Mouse (Mus musculus) monocyte, adult 2 months (primary cell): ENCODE results near the gene Rnf215.
A peak's percentile ranks its signal among the peaks of the same experiment; 100 is the strongest.
"Not testable (repeated sequence)": the region's sequence is repeated elsewhere in the genome, so short reads cannot be mapped to it uniquely, and the experiment has no call there.

Experiments
- DNase-seq, 2 experiments: peaks; one replicate each; pipeline ENCODE4 v3.0.0; 2022; ENCODE audit warnings: low spot score in 2 of 2, low read depth in 1 of 2

Gene Rnf215

DNA sequence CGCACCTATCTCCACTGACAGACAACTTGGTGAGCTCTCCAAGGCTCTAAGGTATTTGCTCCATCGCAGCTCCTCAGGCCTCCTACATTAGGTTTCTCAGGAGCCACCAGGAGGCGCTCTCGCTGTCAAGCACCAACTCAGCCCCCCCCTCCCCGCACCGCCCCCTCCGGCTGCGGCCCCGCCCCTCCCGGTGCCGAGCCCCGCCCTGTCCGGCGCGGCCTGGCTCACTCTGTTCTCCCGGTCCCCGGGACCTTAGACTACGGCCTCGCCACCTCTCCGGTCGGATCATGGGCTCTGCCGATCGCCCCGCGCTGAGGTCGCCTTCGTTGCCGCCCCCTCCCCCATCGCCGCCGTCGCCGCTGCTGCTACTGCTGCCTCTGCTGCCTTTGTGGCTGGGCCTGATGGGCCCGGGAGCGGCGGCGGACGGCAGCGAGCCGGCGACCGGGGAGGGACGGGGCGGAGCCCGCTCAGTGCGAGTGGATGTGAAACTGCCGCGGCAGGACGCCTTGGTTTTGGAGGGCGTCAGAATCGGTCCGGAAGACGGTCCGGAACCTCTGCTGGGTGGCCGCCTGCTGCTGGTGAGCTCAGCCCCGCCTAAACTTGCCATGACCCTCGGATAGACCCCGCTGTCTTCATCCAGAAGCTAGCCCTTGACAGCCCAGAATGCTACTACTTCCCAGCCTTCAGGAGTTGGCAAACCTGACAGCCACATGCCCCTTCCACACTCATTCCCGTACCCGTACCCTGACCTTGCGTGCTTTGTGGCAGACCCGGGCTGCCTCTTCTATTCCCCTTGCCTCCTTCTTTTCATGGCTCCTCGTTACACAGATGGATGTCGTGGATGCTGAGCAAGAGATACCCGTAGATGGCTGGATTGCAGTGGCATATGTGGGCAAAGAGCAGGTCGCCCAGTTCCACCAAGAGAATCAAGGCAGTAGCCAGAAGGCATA lies at the start of gene Rnf215:
Gene Rnf215, plus strand, starts transcription at position 217 of the 950 bp plus-strand sequence.
- peak; percentile 48 to 75 for DNase-seq

DNA sequence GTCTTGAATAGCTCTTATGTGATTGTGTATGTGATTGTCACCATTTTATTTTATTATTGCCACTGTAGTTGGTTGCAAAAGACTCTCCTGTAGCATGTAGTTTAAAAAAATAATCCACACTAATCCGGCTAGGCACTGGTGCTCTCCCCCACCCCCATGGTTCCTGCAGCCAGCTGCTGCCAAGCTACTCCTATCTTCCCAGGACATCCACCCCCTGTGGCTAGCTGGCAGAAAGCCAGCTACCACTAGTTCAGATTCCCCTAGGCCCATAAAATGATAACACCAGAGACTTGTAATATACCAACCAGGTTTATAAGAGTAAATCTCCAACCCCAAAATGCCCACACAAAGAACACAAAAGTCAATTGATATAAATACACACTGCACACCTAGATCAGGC lies 48.8 kb upstream of the Rnf215 start:
- DNase-seq, result no peak

DNA sequence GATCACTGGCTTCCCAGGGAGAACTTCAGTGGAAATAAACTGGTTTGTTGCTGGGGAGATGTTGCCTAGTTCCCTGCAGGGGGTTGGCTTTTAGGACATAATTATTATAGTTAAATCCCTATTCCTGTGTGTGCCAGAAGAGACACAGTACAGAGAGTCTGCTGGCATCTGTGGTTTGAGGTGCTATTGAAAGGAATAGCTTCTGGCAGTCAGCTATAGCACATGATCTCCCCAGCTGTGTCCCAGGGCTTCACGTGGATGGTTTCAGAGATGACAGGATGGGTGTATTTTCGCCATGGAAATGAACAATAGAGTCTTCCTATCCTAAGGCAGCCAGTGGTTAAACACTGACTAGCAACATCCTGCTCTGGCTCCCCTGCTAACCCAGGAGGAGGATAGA lies 47.7 kb upstream of the Rnf215 start:
- no peak for DNase-seq

DNA sequence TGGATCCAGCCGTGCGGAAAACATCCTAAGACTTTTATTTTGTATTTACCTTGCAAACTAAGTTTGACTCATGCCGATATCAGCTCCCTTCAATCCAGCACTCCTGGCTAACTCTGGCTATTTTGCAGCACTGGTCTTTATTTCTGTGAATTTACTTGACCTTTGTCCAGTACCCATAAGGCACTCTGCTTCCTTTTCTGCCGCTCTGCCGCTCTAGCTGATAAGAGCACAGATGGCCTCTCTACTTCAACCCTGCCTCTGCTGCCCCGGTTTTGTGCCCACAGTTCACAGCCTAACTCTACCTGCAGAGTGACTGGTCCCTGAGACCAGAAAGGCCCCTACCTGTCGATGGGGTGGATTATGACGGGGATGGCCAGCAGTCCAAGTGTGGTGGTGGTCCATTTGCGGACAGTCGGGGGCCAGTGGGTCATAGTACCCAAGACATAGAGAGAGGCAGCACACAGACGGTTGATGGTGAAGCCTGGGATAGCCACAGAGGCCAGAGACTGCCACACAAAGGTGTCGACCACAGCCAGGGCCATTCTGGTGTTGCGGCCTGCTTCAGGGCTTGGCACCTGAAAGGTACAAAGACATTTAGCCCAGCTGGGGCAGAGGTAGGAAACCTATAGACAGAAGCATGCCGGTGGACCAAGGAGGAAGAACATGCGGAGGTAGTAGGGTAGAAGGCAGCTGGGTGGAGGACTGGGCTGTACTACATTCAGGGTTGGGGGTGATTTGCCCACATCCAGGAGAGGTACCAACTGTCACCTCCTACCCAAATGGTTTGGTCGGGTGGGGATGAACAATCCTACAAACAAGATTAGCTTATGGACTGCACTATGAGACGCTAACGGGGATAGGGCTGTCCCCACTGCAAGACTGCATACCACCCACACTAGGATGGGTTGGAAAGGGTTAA lies 41.3 kb upstream of the Rnf215 start:
- no peak for DNase-seq

DNA sequence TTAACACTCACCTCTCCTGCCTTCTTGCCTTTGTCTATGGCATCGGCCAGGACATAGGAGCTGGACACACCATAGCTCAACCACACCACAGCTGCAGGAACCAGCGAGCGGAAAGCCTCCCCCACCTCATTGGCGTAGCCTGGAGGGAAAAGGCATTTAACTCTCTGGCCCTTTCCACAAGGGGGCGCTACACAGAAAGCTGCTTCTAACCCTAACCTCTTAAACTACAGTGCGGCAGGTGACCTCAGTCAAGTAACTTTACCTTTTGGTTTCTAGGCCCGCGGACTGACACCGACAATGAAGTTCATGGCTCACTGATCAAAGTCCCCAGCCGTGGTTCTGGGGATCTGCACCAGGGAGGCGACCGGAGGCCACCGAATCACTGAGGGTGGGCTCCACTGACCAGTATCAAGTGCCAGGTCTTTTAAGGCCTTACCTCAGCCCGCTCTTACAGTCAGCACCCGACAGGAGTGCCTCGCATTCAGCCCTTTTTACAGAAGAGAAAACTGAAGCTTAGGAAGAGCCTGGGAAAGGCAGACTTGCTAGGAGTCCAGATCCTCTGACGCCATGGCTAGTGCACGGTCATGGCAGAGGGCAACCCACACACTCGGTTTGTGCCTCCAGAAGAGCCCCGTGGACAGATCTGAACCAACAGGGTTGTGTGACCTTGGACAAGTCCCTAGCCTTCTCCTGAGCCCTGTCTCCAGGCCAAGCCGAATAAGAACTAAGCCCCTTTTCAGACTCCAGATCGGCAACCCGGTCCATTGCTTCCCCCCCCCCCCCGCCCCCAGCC lies 40.4 kb upstream of the Rnf215 start:
- DNase-seq, result peak in 1 of 2 experiments; percentile 45

DNA sequence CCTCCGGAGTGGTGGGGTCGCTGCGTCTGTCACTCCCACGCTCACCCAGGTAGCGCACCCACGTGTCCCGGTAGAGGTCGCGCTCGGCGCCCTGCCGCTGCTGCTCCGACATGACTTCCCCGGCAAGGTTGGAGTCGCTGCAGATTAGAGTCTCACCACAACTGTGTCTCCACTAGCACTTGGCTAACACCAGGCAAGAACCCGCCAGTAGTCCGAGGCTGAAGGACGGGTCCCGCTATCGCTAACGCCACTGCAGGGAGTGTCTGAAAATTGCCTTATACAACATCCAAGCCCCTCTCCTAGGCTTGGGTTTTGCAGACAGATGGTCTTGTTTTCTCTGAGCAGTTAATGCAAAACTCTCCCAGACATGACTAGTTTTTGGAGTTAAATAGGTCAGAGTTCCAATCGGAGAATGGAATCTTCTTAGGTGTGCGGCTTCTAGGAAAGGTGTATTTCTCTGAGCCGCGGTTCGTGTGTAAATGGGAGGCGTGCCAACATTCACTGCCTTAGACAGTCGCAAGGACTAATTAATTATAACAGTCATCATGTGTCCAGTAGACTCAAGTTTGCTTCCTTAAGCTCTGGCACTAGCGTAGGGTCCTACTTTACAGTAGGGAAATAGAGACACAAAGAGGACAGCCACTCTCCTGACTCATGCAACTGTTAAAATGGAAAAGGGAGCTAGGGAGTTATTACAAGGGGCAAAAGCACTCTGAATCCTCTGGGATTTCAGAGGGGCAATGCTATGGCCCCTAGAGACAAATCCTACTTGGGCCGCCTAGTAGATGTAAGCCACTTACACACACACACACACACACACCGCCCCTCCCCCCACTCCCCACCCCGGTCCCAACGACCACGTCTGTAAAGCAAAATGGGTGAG lies 39.6 kb upstream of the Rnf215 start, which contains the start of gene Mtfp1:
Gene Mtfp1, minus strand, starts transcription at position 275 of the 883 bp plus-strand sequence.
- DNase-seq, result no peak

DNA sequence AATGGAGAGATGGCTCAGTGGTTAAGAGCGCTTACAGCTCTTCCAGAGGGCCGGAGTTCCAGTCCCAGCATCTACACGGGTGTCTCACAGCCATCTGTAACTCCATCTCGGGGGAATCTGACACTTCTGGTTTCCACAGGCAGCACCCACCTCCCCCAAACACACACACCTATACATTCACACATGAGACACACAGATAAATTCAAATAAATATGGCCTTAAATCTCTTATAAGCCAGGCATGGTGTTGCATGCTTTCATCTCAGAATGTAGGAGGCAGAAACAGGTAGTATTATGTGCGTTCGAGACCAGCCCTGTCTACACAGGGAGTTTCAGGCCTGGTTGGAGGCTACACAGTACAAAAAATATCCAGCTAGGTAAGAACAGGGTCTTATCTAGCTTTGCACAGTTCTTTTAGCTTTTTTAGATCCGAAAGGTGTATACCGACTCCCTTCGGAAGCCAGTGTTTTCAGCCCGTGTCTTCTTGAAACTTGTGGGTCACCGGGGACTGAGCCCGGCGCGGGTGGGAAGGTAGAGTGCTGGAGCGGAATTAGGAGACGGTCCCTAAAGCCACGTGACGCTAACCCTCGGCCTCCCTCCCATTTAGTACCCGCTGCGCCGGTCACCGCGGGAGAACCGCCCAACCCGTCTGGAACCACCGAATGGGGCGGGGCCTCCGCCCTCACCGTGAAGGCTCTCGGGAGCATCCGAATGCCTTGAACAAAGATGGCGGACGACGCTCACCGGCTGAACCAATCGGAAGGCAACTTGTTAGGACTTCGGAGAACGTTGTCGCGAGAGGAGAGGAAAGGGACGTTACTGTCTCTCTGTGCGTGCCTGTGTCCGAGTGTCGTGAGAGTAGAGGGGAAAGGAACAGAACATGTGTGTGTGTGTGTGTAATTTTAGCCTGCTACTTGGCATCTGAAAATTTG lies 38.7 kb upstream of the Rnf215 start:
- DNase-seq, result peak; percentile 87 to 88

DNA sequence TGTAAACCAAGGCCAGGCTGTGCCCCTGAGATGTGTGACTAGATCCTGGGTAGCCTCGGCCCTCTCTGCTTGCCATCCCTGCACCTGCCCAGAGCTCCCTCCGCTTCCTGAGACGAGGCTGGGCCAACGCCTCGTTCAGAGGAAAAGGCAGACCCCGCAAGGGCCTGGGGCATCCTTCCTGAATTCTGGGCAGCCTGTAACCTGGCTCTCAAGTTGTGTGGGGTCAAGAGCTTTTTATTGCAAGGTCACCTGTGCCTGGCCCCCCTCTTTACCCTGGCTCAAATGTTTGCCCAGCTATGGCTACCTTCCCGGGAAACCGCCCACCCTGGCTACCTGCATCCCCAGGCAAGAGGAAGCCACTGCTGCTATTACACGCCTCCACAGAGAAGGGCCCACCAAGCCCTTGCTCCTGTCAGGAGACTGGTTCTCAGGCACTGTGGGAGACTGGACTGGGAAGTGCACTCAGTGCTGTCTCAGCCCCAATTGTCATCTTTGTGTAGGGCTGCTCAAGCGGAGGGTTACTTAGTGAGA lies 37.8 kb upstream of the Rnf215 start:
- DNase-seq, result no peak

DNA sequence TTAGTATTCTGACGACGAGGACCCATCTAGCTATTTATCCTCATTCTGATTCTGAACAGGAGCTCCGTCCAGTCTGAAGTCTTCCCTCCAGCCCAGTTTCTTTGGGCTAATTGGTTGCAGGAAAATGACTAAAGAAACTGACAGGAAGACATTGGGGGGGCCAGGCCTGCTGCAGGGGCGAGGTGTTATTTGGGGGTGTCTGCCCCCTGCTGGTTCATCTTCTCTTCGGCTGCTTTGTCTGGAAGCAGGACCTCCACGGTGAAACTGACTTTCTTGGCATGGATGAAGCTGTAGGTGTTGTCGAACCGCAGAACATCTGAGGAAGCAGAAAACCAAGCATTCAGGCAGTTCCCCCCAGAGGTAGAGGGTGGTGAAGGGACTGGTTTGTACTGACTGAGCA lies 36.9 kb upstream of the Rnf215 start:
- no peak for DNase-seq

DNA sequence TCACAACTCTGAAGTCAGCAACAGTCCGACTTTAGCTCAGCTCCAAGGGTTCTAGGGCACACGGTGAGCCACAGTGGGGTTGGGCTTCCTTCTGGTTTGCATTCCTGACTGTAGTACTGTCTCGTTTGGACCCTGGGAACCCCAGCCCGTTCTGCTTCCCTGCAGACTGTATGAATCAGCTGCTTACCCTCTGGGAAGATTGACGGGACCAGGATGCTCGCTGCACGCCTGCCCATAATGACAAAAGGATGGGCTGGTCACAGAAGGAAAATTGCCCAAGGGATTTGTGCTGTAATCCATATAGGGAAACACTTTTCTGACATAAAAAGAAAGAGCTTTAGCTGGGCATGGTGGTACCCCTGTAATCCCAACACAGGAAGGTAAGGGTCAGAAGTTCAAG lies 36.2 kb upstream of the Rnf215 start:
- DNase-seq, result no peak

DNA sequence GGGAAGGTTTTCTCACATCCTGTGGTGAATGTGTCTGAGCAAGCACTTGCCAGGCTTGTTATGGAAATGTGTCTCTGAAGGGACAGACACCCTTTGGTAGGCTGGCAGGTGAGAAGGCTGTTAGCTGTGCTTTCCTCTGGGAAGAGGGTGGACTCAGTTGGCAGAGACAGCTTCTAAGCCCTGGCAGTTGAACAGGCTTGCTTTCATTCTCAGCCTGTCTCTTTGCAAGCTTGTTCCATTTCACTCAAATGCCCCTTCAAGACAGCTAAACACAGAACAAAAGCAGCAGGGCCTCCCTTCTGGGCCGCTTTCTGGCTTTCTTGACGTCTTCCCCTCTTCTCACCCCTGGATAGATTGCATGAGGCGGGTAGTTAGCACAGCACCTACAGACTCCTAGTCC lies 35.6 kb upstream of the Rnf215 start:
- no peak for DNase-seq

DNA sequence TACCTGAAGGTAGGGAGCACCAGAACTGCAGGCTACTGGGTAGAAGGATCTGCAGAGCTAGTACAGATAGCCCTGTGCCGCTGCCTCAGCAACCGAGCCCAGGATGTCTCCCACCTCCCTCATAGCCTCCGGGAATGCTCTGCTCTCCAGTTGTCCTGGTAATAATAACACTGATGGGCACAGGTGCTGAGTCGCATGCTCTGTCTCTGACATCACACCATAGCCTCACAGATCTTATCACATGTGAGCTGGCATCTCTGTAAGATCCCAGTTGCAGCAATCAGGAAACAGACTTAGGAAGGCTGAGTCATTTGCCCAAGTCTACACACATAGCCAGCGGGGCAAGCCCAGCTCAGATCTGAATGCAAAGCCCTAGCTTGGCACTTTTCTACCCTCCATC lies 33.2 kb upstream of the Rnf215 start:
- DNase-seq, result no peak

DNA sequence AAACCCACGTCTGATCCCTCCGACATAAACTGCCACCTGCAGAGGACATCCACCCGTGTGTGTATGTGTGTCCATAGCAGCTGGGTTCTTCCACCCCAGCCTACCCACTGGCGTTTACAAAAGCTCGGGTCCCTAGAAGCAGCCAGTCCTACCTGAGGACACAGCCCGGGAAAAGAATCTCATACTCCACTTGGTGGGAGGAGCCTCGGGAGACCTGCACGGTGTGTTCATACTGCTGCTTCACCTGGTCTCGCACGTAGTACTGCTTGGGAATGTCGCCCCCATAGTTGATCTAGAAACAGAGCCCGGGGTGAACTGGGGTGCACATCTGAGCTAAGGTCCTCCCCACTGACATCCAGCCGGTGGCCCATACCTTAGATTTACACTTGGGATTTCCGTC lies 31.5 kb upstream of the Rnf215 start:
- no peak for DNase-seq

DNA sequence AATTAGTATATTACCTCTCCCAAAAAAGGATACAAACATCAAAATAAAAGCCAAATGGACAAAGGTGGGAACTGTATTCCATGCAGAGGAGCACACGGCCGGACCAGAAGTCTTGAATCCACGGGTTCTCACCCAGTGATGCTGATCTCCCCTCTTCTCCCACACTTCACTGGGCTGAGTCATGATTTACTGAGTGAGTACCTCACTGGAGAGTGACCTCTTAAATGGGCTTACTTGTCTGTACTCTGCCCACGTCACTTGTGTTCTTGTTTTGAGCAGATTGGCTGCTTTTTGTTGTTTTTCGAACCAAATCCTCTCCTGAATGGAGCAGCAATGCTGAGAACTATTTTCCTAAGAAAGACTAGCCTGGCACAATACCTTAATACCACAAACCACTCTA lies 30.0 kb upstream of the Rnf215 start:
- no peak for DNase-seq

DNA sequence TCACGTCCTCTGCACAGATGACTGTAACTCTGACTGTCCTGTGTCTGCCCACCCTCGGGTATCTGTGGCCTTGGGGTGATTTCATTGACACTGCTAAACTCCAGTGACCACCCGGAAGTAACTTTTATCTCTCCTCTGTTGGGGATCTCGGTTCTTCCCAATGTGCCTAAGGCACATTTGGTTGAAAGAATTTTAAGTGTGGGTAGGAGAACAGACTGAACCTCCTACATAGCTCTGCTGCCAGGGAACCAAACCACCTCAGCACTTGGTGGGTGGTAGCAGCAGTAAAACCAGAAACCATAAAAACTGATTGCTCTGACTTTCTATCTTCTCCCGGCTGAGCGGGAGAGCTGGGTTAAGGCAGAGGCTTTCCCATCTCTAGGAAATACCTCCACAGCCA lies 29.6 kb upstream of the Rnf215 start:
- DNase-seq, result no peak

DNA sequence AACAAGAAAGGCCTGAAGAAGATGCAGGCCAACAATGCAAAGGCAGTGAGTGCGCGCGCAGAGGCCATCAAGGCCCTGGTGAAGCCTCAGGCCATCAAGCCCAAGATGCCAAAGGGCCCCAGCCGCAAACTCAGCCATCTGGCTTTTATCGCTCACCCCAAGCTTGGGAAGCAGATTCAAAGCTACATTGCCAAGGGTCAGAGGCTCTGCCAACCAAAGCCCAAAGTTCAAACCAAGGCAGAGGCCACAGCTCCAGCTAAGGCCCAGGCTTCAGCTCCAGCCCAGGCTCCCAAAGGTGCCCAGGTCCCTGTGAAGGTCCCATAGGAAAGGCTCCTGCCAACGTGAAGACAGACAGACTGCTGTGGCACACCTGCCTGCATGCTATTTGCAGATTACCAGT lies 27.1 kb upstream of the Rnf215 start:
- DNase-seq, result not testable (repeated sequence)

DNA sequence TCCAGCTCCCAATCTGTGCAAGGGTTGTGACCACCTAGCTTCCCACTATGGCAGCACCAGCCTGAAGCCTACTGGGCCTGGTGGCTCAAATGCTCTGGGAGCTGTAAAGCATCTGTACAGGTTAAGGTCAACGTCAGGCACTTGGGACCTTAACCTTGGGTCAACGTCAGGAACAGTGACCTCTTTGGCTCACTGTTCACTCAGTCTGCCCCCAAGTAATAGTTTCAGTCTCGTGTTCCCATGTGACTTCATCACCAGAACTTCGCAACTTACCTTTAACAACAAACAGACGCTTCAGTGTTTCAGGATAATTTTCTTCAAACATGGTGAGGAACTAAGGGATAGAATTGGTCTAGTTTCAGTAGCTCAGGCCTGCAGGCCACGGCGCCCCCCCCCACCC lies 26.3 kb upstream of the Rnf215 start:
- DNase-seq, result no peak

DNA sequence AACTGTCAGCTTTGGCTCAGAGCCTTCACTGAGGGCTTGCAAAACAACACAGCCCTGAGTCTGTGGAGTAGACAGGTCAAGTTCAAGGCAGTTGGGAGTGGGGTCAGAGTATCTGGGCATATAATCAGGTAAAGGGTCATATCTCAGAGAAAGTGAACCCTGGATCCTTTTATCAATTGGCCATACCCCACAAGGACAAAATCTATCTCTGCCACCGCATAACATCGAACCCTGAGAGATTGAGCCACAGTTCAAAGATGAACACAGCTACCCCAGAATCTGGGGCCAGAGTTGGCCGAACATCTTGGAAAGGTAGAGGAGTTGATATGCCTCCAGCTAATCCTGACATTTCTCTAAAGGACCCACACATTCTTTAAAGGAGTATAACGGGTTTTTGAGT lies 23.0 kb upstream of the Rnf215 start:
- no peak for DNase-seq

DNA sequence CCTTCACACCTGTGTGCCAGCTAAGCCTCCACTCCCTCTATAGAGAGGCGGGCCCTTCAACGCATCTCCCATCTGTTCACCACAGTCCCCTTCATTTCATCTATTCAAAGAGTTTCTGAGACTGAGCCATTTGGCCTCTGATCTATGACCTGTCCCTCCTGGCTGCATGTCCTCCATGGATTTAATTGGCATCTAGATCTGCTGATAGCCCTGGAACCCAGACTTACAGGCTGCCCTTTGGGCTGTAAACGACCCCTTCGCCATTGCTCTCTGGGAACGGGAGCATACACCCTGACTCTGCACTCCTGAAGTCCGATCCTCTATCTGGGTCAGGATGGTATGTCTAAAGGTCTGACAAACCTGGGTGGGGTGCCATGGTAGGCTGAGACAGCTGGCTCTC lies 22.1 kb upstream of the Rnf215 start:
- no peak for DNase-seq
